Mouse (Mus musculus) ES-Bruce4 (cell line): ENCODE measurements around the gene Ppp1r15a. TPM values are rescaled to one million over a fixed set of nuclear protein-coding genes. Genes with fewer than 3 reads are reported as not detected.
A peak's percentile ranks its signal among the peaks of the same experiment; 100 is the strongest.

Experiments used
- H3K27ac ChIP-seq: 2 replicates; pipeline ENCODE4 v1.5.1; 2012; ENCODE audit warnings: low read length, inconsistent platforms; ENCODE audit not compliant: insufficient read depth
- H3K27me3 ChIP-seq: 2 replicates; pipeline ENCODE4 v1.6.1; 2012; ENCODE audit warnings: mild to moderate bottlenecking, low read length, inconsistent platforms; ENCODE audit not compliant: control insufficient read depth, poor library complexity, insufficient read depth, severe bottlenecking
- H3K36me3 ChIP-seq: 2 replicates; pipeline ENCODE4 v1.6.1; 2012; ENCODE audit warnings: inconsistent platforms, mild to moderate bottlenecking, low read length, moderate library complexity; ENCODE audit not compliant: control insufficient read depth, poor library complexity, insufficient read depth, severe bottlenecking
- H3K4me1 ChIP-seq: one replicate; pipeline ENCODE4 v1.8.1; 2011; ENCODE audit warnings: low read length; ENCODE audit not compliant: control insufficient read depth, insufficient read depth
- H3K4me3 ChIP-seq: 2 replicates; pipeline ENCODE4 v1.5.1; 2011; ENCODE audit warnings: low read depth, mild to moderate bottlenecking, low read length
- H3K9ac ChIP-seq: 2 replicates; pipeline ENCODE4 v1.6.1; 2012; ENCODE audit warnings: low read depth, mild to moderate bottlenecking, inconsistent platforms; ENCODE audit not compliant: poor library complexity, severe bottlenecking
- H3K9me3 ChIP-seq: replicated peaks from 2 replicates; pipeline ENCODE4 v1.6.1; 2012; ENCODE audit warnings: mild to moderate bottlenecking, low read length, inconsistent platforms; ENCODE audit not compliant: control insufficient read depth, poor library complexity, insufficient read depth, severe bottlenecking
- CTCF ChIP-seq: IDR thresholded peaks from one replicate; pipeline ENCODE4 v1.8.1; 2011; ENCODE audit warnings: low read depth, low read length
- EP300 ChIP-seq: IDR thresholded peaks from 2 replicates; pipeline ENCODE4 v1.6.1; 2011; ENCODE audit warnings: low read depth, low read length; ENCODE audit not compliant: insufficient read depth
- POLR2A ChIP-seq: IDR thresholded peaks from one replicate; pipeline ENCODE4 v1.8.1; 2011; ENCODE audit warnings: low read length; ENCODE audit not compliant: insufficient read depth
- polyA plus RNA-seq: library from polyadenylated mRNA; stranded (reverse); fragments of >200 nt; gene quantifications from 2 replicates; pipeline ENCODE4 v1.2.4, GENCODE M21; 2011; ENCODE audit warnings: low read depth; ENCODE audit not compliant: missing spikeins, insufficient read depth, insufficient read length

Ppp1r15a gene
- polyA plus RNA-seq, 1 experiment = 15.5 TPM

DNA sequence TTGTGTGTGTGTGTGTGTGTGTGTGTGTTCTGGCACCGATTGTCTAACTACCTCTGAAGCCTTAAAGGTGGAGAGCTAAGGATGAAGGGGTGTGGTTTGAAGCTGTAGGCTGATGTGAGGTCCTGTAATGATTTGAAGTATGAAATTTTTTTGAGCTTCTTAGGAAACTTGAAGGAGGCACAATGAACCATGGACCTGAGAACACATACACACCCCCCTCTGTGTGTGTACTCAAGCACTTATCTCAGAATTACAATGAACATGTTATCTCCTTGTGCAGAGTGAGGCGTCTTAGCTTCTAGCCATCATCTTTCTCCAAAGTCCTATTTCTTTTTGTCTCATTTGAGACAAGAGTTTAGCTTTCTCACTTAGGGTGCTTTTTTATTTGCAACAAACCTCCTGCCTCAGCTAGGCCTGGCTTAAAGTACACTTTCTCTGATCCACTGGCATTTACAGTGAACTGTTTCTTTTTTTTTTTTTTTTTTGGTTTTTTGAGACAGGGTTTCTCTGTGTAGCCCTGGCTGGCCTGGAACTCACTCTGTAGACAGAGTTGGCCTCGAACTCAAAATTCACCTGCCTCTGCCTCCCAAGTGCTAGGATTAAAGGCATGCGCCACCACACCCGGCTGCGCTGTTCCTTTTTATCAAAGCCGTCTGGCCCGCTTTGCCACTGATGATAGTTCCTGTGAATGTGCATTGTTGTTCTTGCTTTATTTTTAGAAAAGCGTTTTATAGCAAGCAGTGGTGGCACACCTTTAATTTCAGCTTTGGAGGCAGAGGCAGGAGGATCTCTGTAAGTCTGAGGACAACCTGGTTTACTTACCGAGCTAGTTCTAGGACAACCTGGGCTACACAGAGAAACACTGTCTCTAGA, 42.8 kb upstream of the Ppp1r15a start:
- peak overlapping the region; percentile 77; the same call in 1 of the 2 replicates for H3K9ac ChIP-seq
- H3K27ac ChIP-seq = peak overlapping the region; percentile 90
- H3K27me3 ChIP-seq = no peaks in the 10 kb centered on the region
- TF ChIP-seq EP300 (no peak), POLR2A (no peak), CTCF (no peak)
- peak overlapping the region; percentile 19; the same call in 1 of the 2 replicates for H3K4me3 ChIP-seq
- no peaks in the 10 kb centered on the region for H3K9me3 ChIP-seq
- H3K36me3 ChIP-seq = no peaks in the 10 kb centered on the region
- peaks cover 4% of the 10 kb centered on the region for H3K4me1 ChIP-seq

DNA sequence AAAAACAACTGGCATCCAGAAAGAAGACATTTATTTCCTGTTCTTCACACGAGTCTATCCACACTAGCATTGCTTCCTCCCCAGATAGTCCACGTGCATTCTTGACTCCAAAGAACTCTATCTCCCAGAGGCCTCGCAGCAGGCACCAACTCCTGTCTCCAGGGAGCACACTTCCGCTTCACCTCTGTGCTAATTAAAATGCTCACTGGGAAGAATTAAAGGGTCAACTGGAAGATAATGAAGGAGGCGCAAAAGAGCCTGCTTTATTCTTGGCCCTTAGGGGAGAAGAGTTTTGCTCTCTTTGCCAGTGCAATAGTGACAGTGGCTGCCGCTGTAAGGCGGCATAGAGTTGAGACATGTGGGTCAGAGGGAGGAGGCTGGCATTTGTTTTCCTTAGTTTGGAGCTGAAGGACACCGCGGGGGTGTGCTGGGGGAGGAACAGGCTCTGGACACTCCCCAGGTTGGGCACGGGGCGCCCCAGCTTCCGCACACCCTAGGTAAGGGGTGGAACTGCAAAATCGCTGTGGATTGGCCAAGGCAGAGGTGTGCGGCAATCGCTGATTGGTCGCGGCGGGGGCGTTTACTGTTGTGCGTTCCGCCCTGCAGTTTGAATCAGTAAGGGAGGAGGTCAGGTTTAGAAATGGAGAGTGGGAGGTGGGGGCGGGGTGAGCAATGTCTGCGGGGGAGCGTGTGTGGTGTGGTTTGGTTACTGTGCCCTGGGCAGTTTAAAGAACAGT, 41.9 kb upstream of the Ppp1r15a start:
- no peak for TF ChIP-seq POLR2A
- no peak for TF ChIP-seq CTCF
- peak; percentile 90 for TF ChIP-seq EP300
- Histone ChIP-seq H3K4me3 (peak overlapping the region; percentile 19), H3K9me3 (no peaks in the 10 kb centered on the region), H3K27ac (peak overlapping the region; percentile 90), H3K36me3 (no peaks in the 10 kb centered on the region), H3K4me1 (peaks cover 2% of the 10 kb centered on the region), H3K9ac (0 out of 2 replicates have a peak overlapping the region, but pooled peaks have one; percentile 31), H3K27me3 (no peaks in the 10 kb centered on the region)

GRCm38 (mm10) chr7:45567112-45567779, 41.2 kb upstream of the Ppp1r15a start:
- no peaks in the 10 kb centered on the region for H3K9me3 ChIP-seq
- H3K4me1 ChIP-seq = peaks cover 2% of the 10 kb centered on the region
- H3K36me3 ChIP-seq = no peaks in the 10 kb centered on the region
- H3K4me3 ChIP-seq = peak overlapping the region; percentile 31
- peak overlapping the region; percentile 89 for H3K27ac ChIP-seq
- H3K9ac ChIP-seq = peak overlapping the region; percentile 31
- no peaks in the 10 kb centered on the region for H3K27me3 ChIP-seq
- TF ChIP-seq POLR2A (no peak), EP300 (no peak), CTCF (no peak)

GRCm38 (mm10) chr7:45565446-45565845, 39.4 kb upstream of the Ppp1r15a start:
- peak overlapping the region; percentile 89 for H3K27ac ChIP-seq
- no peaks in the 10 kb centered on the region for H3K27me3 ChIP-seq
- no peaks in the 10 kb centered on the region for H3K9me3 ChIP-seq
- H3K4me1 ChIP-seq = peaks cover 6% of the 10 kb centered on the region
- TF ChIP-seq EP300 = no peak
- TF ChIP-seq CTCF = no peak
- TF ChIP-seq POLR2A = no peak
- H3K36me3 ChIP-seq = no peaks in the 10 kb centered on the region
- peak overlapping the region; percentile 14 for H3K9ac ChIP-seq
- H3K4me3 ChIP-seq = peak overlapping the region; percentile 4

GRCm38 (mm10) chr7:45564811-45565210, 38.7 kb upstream of the Ppp1r15a start:
- peaks cover 6% of the 10 kb centered on the region for H3K4me1 ChIP-seq
- no peaks in the 10 kb centered on the region for H3K27me3 ChIP-seq
- H3K9ac ChIP-seq = 0 out of 2 replicates have a peak overlapping the region, but pooled peaks have one; percentile 23
- no peaks in the 10 kb centered on the region for H3K36me3 ChIP-seq
- TF ChIP-seq POLR2A = no peak
- TF ChIP-seq EP300 = peak; percentile 96
- no peak for TF ChIP-seq CTCF
- H3K27ac ChIP-seq = peak overlapping the region; percentile 67
- no peaks in the 10 kb centered on the region for H3K9me3 ChIP-seq
- H3K4me3 ChIP-seq = no peak overlapping the region
